Mouse (Mus musculus) heart, embryonic 16.5 days (tissue): ENCODE results near the gene Smim11. TPM values are rescaled to one million over a fixed set of nuclear protein-coding genes. Genes with fewer than 3 reads are reported as not detected.

Experiments used
- polyA plus RNA-seq: library from polyadenylated mRNA; unstranded; fragments of >200 nt; fragmentation: Nextera tagmentation; extraction: Ambion mirVana; gene quantifications from 2 replicates; pipeline ENCODE4 v1.2.1, GENCODE M21; 2015

Smim11 gene
- polyA plus RNA-seq, 1 experiment from 2014 or later: 120 TPM

Other genes starting within 250 kb of the Smim11 start
- 105 and 128 TPM in 2 replicates for gene Mrps6, start 243.0 kb upstream of the Smim11 start, polyA plus RNA-seq
- gene Gm49711, start 243.0 kb upstream of the Smim11 start, polyA plus RNA-seq: not detected in 2 replicates
- 3.5 TPM in 2 replicates for gene Slc5a3, start 243.0 kb upstream of the Smim11 start, polyA plus RNA-seq
- gene Kcne2, start 8.9 kb upstream of the Smim11 start, polyA plus RNA-seq: 1.1 and 1.3 TPM in 2 replicates
- gene Fam243, start 20.2 kb downstream of the Smim11 start, polyA plus RNA-seq: 0.05 TPM in 1 of 2 replicates, not detected in the other
- gene Kcne1, start 58.2 kb downstream of the Smim11 start, polyA plus RNA-seq: 166 and 187 TPM in 2 replicates
- gene Rcan1, start 169.6 kb downstream of the Smim11 start, polyA plus RNA-seq: 80.7 and 89.2 TPM in 2 replicates
- gene Clic6, start 184.4 kb downstream of the Smim11 start, polyA plus RNA-seq: 1.9 and 3.4 TPM in 2 replicates